Comparison of ENCODE assay signal across 16 mouse cellular contexts in the genomic region with DNA sequence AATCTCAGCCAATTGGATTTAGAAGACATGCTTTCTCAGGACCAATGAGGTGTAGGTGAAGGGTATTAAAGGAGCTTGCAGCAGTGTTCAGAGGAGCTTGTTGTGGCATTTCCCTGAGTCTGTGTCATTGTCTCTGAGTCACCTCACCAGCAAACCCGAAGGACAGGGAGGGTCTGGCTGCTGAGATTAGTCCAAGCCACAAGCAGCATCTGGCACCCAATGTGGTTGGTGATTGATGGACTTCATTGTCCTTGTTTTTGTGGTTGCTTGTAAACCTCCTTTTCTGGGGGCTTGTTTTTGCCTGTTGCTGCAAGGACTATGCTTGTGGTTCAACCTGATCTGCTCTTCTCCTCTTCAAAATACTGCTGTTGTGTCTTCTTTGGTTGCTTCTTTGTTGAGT.
"Had no signal": no experiment of that assay in that cellular context is flagged by ENCODE, and none has a peak within 500 bp of the region (broad histone marks: within the 10 kb centered on the region; RNA-seq: fewer than 3 reads in every experiment).

No protein-coding gene starts in this region.

- H3K4me3 ChIP-seq: limb, embryonic 12.5 days; limb, embryonic 15.5 days; megakaryocyte, embryonic 14.5 days; midbrain, embryonic 10.5 days; midbrain, embryonic 13.5 days; stomach, embryonic 15.5 days had no signal

- H3K27me3 ChIP-seq: limb, embryonic 12.5 days; limb, embryonic 15.5 days; megakaryocyte, embryonic 14.5 days; midbrain, embryonic 13.5 days; stomach, embryonic 15.5 days had no signal

- DNase-seq: kidney, postnatal 14 days; kidney, postnatal 4 days; left cerebral cortex, postnatal 4 days; liver, postnatal 0 days; lung, embryonic 14.5 days; lung, postnatal 36 days; right cerebral cortex, adult 18-20 months; right cerebral cortex, postnatal 14 days; right cerebral cortex, postnatal 4 days; thymus, postnatal 36 days had no signal

- H3K36me3 ChIP-seq: limb, embryonic 12.5 days; limb, embryonic 15.5 days; midbrain, embryonic 10.5 days; midbrain, embryonic 13.5 days; stomach, embryonic 15.5 days had no signal
